Mouse (Mus musculus): ENCODE results near the gene Zdhhc11. TPM values are rescaled to one million over a fixed set of nuclear protein-coding genes. Genes with fewer than 3 reads are reported as not detected.
"Not testable (repeated sequence)": the region's sequence is repeated elsewhere in the genome, so short reads cannot be mapped to it uniquely, and the experiment has no call there.

The Zdhhc11 gene
- total RNA-seq, 2 experiments from 2014 or later, result not detected

- no peak for DNase-seq (ENCODE audit: low spot score in 2 of 2)
Observed at GRCm38 (mm10) chr13:74001492-74001891, 37.8 kb downstream of the Zdhhc11 start.

- not testable (repeated sequence) for DNase-seq (ENCODE audit: low spot score in 2 of 2)
Observed at GRCm38 (mm10) chr13:74006881-74007280, 43.2 kb downstream of the Zdhhc11 start.

- DNase-seq (ENCODE audit: low spot score in 2 of 2), result not testable (repeated sequence)
Observed at GRCm38 (mm10) chr13:74008216-74008615, 44.6 kb downstream of the Zdhhc11 start.

GRCm38 (mm10) chr13:74008948-74009718 lies 45.5 kb downstream of the Zdhhc11 start, which contains the start of gene Tppp:
TSS of gene Tppp (plus strand) at chr13:74009407.
- DNase-seq (ENCODE audit: low spot score in 2 of 2), result peak; percentile 90 to 92

- DNase-seq (ENCODE audit: low spot score in 2 of 2), result peak; percentile 74 to 81
Observed at GRCm38 (mm10) chr13:74009791-74010614, 46.4 kb downstream of the Zdhhc11 start.

- DNase-seq (ENCODE audit: low spot score in 2 of 2), result peak in 1 of 2 experiments; percentile 36
Observed at GRCm38 (mm10) chr13:74010678-74011077, 47.0 kb downstream of the Zdhhc11 start.

GRCm38 (mm10) chr13:74015908-74016307 lies 52.3 kb downstream of the Zdhhc11 start:
- no peak for DNase-seq (ENCODE audit: low spot score in 2 of 2)

- DNase-seq (ENCODE audit: low spot score in 2 of 2), result no peak
Observed at GRCm38 (mm10) chr13:74017426-74017825, 53.8 kb downstream of the Zdhhc11 start.

GRCm38 (mm10) chr13:74019006-74019405 lies 55.4 kb downstream of the Zdhhc11 start:
- not testable (repeated sequence) for DNase-seq (ENCODE audit: low spot score in 2 of 2)

GRCm38 (mm10) chr13:74025151-74026081 lies 61.8 kb downstream of the Zdhhc11 start:
- no peak for DNase-seq (ENCODE audit: low spot score in 2 of 2)

- DNase-seq (ENCODE audit: low spot score in 2 of 2), result peak in 1 of 2 experiments; percentile 36
Observed at GRCm38 (mm10) chr13:74026215-74026614, 62.6 kb downstream of the Zdhhc11 start.

- DNase-seq (ENCODE audit: low spot score in 2 of 2), result no peak
Observed at GRCm38 (mm10) chr13:74028116-74028515, 64.5 kb downstream of the Zdhhc11 start.

- no peak for DNase-seq (ENCODE audit: low spot score in 2 of 2)
Observed at GRCm38 (mm10) chr13:74029013-74029412, 65.4 kb downstream of the Zdhhc11 start.

GRCm38 (mm10) chr13:74030691-74031090 lies 67.0 kb downstream of the Zdhhc11 start:
- DNase-seq (ENCODE audit: low spot score in 2 of 2), result no peak

- DNase-seq (ENCODE audit: low spot score in 2 of 2), result no peak
Observed at GRCm38 (mm10) chr13:74031133-74031532, 67.5 kb downstream of the Zdhhc11 start.

GRCm38 (mm10) chr13:74034756-74035155 lies 71.1 kb downstream of the Zdhhc11 start:
- DNase-seq (ENCODE audit: low spot score in 2 of 2), result peak; percentile 29 to 67

GRCm38 (mm10) chr13:74035776-74036175 lies 72.1 kb downstream of the Zdhhc11 start:
- DNase-seq (ENCODE audit: low spot score in 2 of 2), result no peak

GRCm38 (mm10) chr13:74039926-74040325 lies 76.3 kb downstream of the Zdhhc11 start:
- DNase-seq (ENCODE audit: low spot score in 2 of 2), result no peak

Measured in layer of hippocampus, postnatal 14 days (tissue).